Mouse (Mus musculus) T-cell, adult 66 days (primary cell): ENCODE data around the gene Olfr822. TPM values are rescaled to one million over a fixed set of nuclear protein-coding genes. Genes with fewer than 3 reads are reported as not detected.

ENCODE experiments used
- total RNA-seq, 2 experiments: library from RNA; stranded (reverse); gene quantifications; 3 replicates in 1 of 2; 4 replicates in 1 of 2; pipeline ENCODE4 v1.2.4; 2023

Gene Olfr822
- total RNA-seq, result not detected

GRCm38 (mm10) chr10:130070910-130071309 is at the start of gene Olfr822:
Gene Olfr822, plus strand, starts transcription at chr10:130071210.

GRCm38 (mm10) chr10:130030048-130030447 is 41.0 kb upstream of the Olfr822 start, which contains the start of gene Olfr821:
Gene Olfr821, plus strand, starts transcription at chr10:130030348.

DNA sequence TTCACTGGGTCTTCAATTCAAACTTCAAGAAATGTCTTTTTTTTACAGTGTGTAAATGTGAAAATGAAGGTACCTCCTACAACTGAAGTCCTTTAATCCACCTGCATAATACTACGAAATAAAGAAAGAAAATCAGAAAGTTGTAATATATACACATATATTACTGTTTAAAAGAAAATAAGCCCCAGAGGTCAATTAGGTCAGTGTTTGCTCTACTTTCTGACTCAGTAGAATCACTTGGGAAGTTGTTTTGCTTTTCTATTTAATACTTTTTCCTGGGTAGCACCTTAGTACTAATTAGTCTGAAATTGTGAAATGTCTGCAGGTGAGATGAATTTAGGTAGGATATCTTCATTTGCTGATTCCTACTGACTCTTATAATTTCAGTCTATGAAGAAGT is 44.3 kb downstream of the Olfr822 start, which contains the start of gene Olfr823:
Gene Olfr823, minus strand, starts transcription at position 101 of the 400 bp plus-strand sequence.

Other genes with a start within 250 kb of the Olfr822 start
- not detected for gene Olfr812, start 225.1 kb upstream of the Olfr822 start, total RNA-seq
- gene Olfr813, start 215.8 kb upstream of the Olfr822 start, total RNA-seq, result not detected
- not detected for gene Olfr814, start 191.4 kb upstream of the Olfr822 start, total RNA-seq
- gene Olfr815, start 165.3 kb upstream of the Olfr822 start, total RNA-seq, result not detected
- gene Olfr816, start 155.6 kb upstream of the Olfr822 start, total RNA-seq, result not detected
- gene Olfr818, start 122.1 kb upstream of the Olfr822 start, total RNA-seq, result not detected
- gene Olfr819, start 103.9 kb upstream of the Olfr822 start, total RNA-seq, result not detected
- gene Olfr247, start 95.1 kb upstream of the Olfr822 start, total RNA-seq, result not detected
- not detected for gene Gm10310, start 86.1 kb upstream of the Olfr822 start, total RNA-seq
- not detected for gene Olfr820, start 58.6 kb upstream of the Olfr822 start, total RNA-seq
- not detected for gene Olfr821, start 40.9 kb upstream of the Olfr822 start, total RNA-seq
- gene Olfr823, start 44.2 kb downstream of the Olfr822 start, total RNA-seq, result not detected
- gene Olfr824, start 58.8 kb downstream of the Olfr822 start, total RNA-seq, result not detected
- not detected for gene Olfr825, start 95.6 kb downstream of the Olfr822 start, total RNA-seq
- not detected for gene Olfr826, start 113.0 kb downstream of the Olfr822 start, total RNA-seq
- gene Olfr827, start 143.2 kb downstream of the Olfr822 start, total RNA-seq, result not detected
- gene Neurod4, start 209.0 kb downstream of the Olfr822 start, total RNA-seq, result not detected